Mouse (Mus musculus) liver, adult 2 months (tissue): ENCODE results near the gene B3galt4.

Experiments
- CTCF ChIP-seq: fragments of 200-500 bp; IDR thresholded peaks from 2 replicates; pipeline ENCODE4 v1.5.1; 2011; ENCODE audit warnings: low read depth, low read length, control low read depth
- POLR2A ChIP-seq: fragments of 200-500 bp; IDR thresholded peaks from 2 replicates; pipeline ENCODE4 v1.6.1; 2011; ENCODE audit warnings: low read length, control low read depth; ENCODE audit not compliant: insufficient read depth; ENCODE audit errors: extremely low read depth

DNA sequence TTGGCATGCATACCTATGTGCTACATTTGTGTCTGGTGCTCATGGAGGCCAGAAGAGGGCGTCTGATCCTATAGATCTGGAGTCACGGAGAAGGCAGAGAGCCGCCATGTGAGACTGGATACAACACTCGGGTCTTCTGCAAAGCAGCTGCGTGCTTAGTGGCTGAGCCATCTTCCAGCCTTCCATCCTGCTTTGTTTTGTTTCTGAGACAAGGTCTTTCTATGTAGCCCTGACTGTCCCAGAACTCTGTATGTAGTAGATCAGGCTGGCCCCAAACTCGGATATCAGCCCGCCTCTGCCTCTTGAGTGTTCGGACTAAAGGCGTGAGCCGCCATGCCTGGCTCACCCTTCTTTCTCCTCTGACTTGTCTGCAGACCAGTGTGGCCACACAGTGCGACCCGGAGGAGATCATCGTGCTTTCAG lies 36.3 kb downstream of the B3galt4 start:
- TF ChIP-seq CTCF (no peak), POLR2A (no peak)
